Mouse (Mus musculus): ENCODE measurements around the gene Nuak2.

Nuak2 gene

DNA sequence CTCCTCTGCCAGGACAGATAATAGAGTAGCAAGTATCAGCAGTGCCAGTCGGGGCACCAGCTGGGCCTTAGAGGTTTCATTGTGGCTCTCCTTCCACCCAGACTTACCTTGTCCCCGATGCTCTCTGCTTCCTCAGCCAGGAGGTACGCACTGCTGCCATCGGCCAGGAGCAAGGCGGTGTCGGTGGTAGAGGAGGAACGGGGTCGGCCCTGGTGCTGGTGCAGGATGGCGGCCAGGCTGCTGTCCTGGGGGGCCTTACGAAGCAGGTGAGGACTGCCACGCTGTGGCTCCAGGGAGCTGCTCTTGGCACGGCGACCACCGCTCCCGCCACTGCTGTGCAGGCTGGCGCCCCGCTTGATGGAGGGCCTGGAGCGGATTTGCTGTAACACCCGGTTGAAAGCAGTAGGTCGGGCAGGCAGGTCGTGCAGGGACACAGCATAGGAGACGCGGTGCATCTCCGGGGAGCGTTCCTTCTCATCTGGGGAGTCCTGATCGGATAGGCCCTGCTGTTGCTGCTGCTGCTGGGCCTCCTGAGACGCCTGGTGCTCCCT, 64.7 kb downstream of the Nuak2 start:
- 85% methylated on average over 27 of the region's 27 CpGs for WGBS

DNA sequence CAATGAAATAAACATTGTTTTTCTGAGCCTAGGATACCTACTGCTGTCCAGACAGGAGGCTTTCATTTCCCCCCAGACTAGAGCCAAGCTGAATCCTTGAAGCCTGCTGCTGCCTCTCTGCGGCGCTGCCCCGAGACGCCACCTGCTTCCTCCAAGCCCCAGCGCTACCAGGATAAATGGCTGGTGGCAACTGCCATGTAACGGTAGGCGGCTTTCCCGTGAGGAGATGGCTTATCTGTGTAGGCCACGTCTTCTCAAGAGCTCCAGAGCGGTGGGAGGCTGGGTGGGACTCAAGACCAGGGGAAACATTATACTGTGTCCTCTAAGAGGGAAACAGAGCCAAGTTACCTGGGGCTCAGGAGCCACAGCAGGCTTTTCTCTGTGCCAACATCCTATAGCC, 66.0 kb downstream of the Nuak2 start:
- 62% methylated on average over 10 of the region's 10 CpGs for WGBS
